Comparison of ENCODE assay signal across 8 mouse cellular contexts in the genomic region with DNA sequence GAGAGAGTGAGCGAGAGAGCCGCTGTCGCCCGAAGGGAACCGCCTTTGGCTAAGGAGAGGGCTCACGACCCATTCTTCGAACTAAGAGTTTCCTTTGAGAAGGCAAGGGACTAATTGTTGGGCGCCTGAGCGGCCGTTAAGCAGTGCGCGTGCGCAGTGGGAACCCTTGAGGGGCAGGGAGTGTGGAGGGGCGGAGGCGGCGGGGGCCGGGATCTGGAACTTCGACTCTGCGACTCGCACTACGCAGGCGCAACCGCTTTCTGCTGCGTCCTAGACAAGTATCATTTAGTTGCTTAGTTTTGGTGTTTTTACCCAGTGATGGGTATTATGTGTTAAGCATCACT. TPM values are rescaled to one million over a fixed set of nuclear protein-coding genes. Genes with fewer than 3 reads are reported as not detected.
A peak's percentile ranks its signal among the peaks of the same experiment; 100 is the strongest.
DNase-seq lines count a peak whose midpoint lies in the region; ATAC-seq lines count a peak whose summit lies in the region.

No protein-coding gene starts in this region.

- peak overlapping the region; percentile 63 for H3K4me2 ChIP-seq in intestine, embryonic 14.5 days (ENCODE audit: low read length)

- H3K27me3 ChIP-seq in intestine, embryonic 14.5 days (replicated peaks; ENCODE audit: control insufficient read depth, insufficient read depth, low read length): no peaks in the 10 kb centered on the region

- H3K36me3 ChIP-seq in intestine, embryonic 14.5 days (ENCODE audit: control insufficient read depth, insufficient read depth, low read length): no peaks in the 10 kb centered on the region

- DNase-seq in urinary bladder, postnatal 10 days (ENCODE audit: low spot score): peak; percentile 67
- no peak for DNase-seq in urinary bladder, adult 2 months (ENCODE audit: low spot score)
- peak; percentile 96 for DNase-seq in embryo, embryonic 11 days
- DNase-seq in gastrocnemius, postnatal 14 days: peak; percentile 93
- DNase-seq in intestine, embryonic 14.5 days (ENCODE audit: low spot score): no peak
- DNase-seq in left cerebral cortex, postnatal 14 days (ENCODE audit: low spot score in 2 of 2): peak; percentile 90
- DNase-seq in right cerebral cortex, postnatal 36 days (ENCODE audit: low spot score in 2 of 2): peak; percentile 81 to 85

- under 1% methylated on average over 24 of the region's 24 CpGs for WGBS in intestine, embryonic 14.5 days

- peaks cover 8% of the 10 kb centered on the region; the same call in 1 of the 2 replicates for H3K4me1 ChIP-seq in intestine, embryonic 14.5 days (replicated peaks; ENCODE audit: control insufficient read depth, insufficient read depth, low read length)

- peak overlapping the region; percentile 92 for H3K27ac ChIP-seq in intestine, embryonic 14.5 days (ENCODE audit: low read depth)

- peak overlapping the region; percentile 96 for H3K9ac ChIP-seq in intestine, embryonic 14.5 days (ENCODE audit: low read length)

- no peaks in the 10 kb centered on the region for H3K9me3 ChIP-seq in intestine, embryonic 14.5 days (ENCODE audit: control insufficient read depth, low read length)

- intact Hi-C loops in gastrocnemius, postnatal 14 days (cut with DNase I; ENCODE audit: low total_unique reads): loop anchor here (10.0 kb wide), 1 partner anchor 107 kb away; no protein-coding TSS in a partner anchor
- intact Hi-C loops in left cerebral cortex, postnatal 14 days (cut with DNase I): loop anchor here (5.0 to 10.0 kb wide), 2 partner anchors 107 to 144 kb away; no protein-coding TSS in a partner anchor

- peak; percentile 88 for ATAC-seq in intestine, embryonic 14.5 days (replicated peaks; ENCODE audit: low FRiP score, low TSS enrichment, low read depth)
- peak; percentile 71 for ATAC-seq in megakaryocyte progenitor cell, adult 5-6 weeks (replicated peaks; ENCODE audit: poor library complexity)

- peak overlapping the region; percentile 95 for H3K4me3 ChIP-seq in intestine, embryonic 14.5 days (ENCODE audit: low read depth, low read length)

RNA-seq across cellular contexts. Expression of gene Pnisr, which starts 0.9 kb away (rescaled TPM):
- polyA plus RNA-seq in urinary bladder, adult 2 months (2012; rRNA removed): 155 and 166 TPM in 2 replicates
- total RNA-seq in gastrocnemius, postnatal 14 days (2021): 10 to 100 TPM; 28.7 to 38.1 TPM
- 136 and 144 TPM in 2 replicates for polyA plus RNA-seq in intestine, embryonic 14.5 days (2014; fragmentation: Nextera tagmentation; extraction: Ambion mirVana)
- 100 to 1,000 TPM; 160 to 164 TPM for total RNA-seq in left cerebral cortex, postnatal 14 days (2021)
- 85.0 and 160 TPM in 2 replicates for total RNA-seq in megakaryocyte progenitor cell, adult 5-6 weeks (2015)
- total RNA-seq in megakaryocyte progenitor cell, adult 5-6 weeks (2017): 74.3 and 115 TPM in 2 replicates

RNA-seq across cellular contexts. Expression of gene Coq3, which starts 31.2 kb away (rescaled TPM):
- polyA plus RNA-seq in urinary bladder, adult 2 months (2012; rRNA removed): 8.1 and 8.7 TPM in 2 replicates
- total RNA-seq in gastrocnemius, postnatal 14 days (2021): 10 to 100 TPM; 14.3 to 16.7 TPM
- polyA plus RNA-seq in intestine, embryonic 14.5 days (2014; fragmentation: Nextera tagmentation; extraction: Ambion mirVana): 12.6 and 13.6 TPM in 2 replicates
- 10 to 100 TPM; 12.3 to 12.5 TPM for total RNA-seq in left cerebral cortex, postnatal 14 days (2021)
- 4.7 and 8.2 TPM in 2 replicates for total RNA-seq in megakaryocyte progenitor cell, adult 5-6 weeks (2015)
- 10.5 and 14.0 TPM in 2 replicates for total RNA-seq in megakaryocyte progenitor cell, adult 5-6 weeks (2017)

Comparison
In these comparisons a context has a peak if more than half of its experiments do, and no peak if none do; other contexts are left out.
1. DNase-seq: peak in urinary bladder, postnatal 10 days (single experiment), embryo, embryonic 11 days (single experiment), gastrocnemius, postnatal 14 days (single experiment), left cerebral cortex, postnatal 14 days (2 of 2) and right cerebral cortex, postnatal 36 days (2 of 2); none in urinary bladder, adult 2 months (single experiment) and intestine, embryonic 14.5 days (single experiment).